Mouse (Mus musculus) frontal cortex, adult 2 months (tissue): Measurements from ENCODE around the gene Alox15. TPM values are rescaled to one million over a fixed set of nuclear protein-coding genes. Genes with fewer than 3 reads are reported as not detected.
"Not testable (repeated sequence)": the region's sequence is repeated elsewhere in the genome, so short reads cannot be mapped to it uniquely, and the experiment has no call there.

Experiments
- DNase-seq, 2 experiments: peaks; one replicate each; pipeline ENCODE4 v3.0.0; 2022; ENCODE audit warnings: low spot score in 1 of 2; ENCODE audit errors: extremely low spot score in 1 of 2
- polyA plus RNA-seq: library from polyadenylated mRNA; depleted of rRNA; stranded (reverse); fragments of >200 nt; gene quantifications from 2 replicates; pipeline ENCODE4 v1.2.3, GENCODE M21; 2012; rRNA removed

Gene Alox15
- 0.26 and 0.84 TPM in 2 replicates for polyA plus RNA-seq

DNA sequence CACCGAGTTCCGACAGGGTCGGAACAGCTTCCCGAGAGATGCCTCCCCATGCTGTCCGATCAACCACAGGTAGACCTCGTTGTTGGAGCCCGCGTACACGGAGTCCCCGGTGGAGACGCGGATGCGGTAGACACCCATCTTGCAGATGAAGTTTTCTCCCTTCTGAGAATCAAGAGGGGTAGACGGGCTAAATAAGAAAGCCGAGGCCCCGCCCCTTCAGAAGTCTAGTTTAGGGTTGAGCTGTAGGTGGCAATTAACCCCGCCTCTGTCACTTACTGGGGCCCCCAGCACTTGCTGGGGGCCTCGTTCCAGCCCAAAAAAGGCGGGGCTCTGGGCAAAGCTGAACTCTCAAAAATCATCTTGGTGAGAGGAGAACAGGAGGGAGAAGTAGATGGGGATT is at the start of gene Alox15:
Alox15 (minus strand) TSS at position 164 of the 400 bp plus-strand sequence.
- no peak for DNase-seq

DNA sequence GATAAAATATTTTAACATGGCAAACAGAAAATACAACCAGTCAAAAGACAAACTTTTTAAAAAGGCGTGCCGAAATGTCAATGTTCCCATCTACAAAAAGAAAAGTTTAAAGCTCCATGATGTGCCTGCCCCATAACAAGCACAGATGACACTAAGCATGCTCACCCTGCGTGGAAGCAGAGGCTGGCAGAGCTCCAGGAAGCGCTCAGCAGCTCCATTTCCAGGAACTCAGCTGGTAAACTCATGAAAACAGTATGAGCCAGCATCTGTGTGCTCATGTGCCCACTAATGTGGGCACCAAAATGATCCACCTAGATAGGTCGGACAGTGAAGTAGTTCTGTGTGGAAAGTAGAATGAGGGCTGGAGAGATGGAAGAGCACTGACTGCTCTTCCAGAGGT is 37.6 kb upstream of the Alox15 start:
- no peak for DNase-seq

DNA sequence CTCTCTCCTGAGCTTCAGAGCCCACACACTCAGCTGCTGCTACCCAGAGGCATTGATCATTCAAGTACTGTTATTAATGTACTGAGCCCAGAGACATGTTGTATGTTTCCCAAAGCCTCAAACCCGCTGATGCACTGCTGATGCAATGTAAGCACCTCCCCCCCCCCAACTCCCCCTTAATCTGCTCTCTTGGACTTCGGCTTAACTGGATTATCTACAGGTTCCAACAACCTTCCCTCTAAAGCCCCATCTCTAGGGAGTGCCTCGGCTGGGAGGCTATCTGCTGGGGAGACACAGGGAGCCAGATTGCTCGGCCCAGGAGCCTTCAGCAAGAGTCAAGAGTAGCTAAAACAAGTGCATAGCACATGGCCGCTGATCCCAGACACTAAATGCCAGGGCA is 35.6 kb upstream of the Alox15 start:
- DNase-seq = no peak

DNA sequence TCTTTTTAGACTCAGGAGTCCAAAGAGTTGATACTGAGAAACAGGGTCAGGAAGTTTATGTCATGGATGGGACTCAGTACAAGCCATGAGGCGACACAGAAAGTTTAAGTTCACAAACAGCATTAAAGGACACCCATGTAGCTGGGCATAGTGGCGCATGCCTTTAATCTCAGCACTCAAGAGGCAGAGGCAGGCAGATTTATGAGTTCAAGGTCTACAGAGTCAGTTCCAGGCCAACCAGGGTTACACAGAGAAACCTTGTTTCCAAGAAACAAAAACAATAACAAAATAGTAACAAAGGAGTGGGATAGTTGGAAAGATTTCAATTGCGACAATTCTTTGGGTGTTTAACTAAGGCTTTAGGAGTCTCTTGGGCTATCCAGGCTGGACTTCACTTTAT is 32.3 kb upstream of the Alox15 start:
- no peak for DNase-seq

DNA sequence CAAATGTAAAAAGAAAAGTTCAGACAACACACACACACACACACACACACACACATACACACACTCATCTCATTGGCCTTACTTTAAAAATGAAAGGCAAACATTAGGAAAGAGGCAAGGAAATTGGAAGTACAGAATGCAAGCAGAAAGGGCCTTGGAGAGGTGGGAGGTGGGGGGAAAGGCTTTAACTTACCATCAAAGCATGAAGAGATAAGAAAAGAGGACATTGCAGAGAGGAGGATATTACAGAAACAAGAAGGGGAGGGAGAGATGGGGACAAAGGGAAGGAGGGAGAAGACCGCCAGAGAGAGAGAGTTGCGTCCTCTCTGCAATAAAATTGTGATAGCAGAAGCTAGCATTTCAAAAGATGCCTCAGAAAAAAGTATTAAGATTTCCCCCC is 29.5 kb upstream of the Alox15 start:
- DNase-seq = no peak

DNA sequence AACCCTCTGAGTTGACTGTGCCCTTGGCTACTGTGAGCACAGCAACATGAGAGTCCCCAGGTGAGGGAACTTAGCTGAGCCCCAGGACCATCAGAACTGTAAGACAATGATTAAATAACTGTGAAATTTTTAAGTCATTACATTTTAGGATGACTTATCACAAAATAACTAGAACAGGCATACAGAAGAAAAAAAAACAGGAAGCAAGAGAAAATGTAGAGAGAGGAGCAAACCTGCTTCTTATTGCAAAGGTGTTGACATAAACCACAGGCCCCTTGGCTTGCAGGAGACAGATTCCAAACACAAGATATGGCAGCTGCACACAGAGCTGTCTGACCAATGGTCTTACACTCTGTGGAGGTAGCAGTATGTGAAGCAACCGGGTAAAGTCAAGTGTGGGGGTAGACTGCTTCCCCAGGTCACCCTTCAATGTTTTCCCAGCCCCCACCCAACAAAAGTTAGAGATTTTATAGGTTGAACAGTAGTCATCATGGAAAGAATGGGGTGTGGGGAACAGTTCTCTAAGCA is 28.7 kb upstream of the Alox15 start:
- no peak for DNase-seq

DNA sequence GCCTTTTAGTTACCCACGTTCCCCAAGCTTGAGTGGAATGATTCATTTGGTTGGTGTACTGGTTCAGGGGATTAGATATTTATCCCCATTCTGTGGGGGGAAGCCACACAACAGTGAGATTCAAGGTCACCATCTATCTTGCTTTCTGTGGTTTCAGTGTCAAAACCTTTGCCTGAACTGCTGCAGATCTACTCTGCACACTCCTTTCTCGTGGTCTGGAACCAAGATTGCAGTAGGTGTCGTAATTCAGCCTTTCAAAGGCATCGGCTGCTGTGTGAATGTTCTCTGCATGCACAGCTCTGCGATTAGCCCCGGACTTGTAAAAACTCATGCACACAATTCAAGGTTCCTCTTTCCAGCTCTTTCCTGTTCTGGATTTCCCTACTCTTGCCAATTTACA is 24.2 kb upstream of the Alox15 start:
- DNase-seq = no peak

DNA sequence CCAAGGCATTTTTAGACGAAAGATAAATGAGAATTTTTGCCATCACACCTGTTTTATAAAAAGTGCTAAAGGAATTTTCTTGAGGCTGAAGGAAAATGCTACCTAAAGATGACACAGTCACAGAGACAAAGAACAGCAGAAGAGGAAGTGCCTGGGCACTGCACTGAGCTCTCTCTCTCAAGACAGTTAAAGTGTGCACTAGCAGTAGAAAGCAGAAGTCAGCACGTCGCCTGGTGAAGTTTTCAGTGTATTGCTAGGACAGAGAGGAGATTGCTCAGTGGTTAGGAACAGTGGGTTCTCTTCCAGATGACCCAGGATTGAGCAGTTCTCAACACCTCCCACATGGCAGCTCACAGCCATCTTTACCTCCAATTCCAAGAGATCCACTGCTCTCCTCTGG is 22.5 kb upstream of the Alox15 start:
- no peak for DNase-seq

GRCm38 (mm10) chr11:70372849-70373557 is 21.2 kb upstream of the Alox15 start:
- no peak for DNase-seq

DNA sequence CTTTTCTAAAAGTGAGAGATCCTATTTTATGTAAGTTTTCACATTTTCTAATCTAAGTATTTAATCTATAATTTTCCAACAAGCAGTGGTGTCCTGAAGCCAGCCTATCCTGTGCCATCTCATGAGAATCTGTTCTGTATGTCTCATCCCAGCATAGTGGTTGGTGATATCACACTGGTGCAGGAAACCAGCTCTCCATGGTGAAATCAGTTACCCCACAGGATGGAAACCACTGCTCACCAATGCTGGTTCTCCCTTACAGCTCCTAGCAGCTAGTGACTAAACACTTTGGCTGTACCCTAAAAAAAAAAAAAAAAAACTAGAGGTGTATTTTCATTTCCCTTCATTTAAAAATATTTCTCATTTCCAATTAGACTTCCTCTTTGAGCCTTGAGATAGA is 20.6 kb upstream of the Alox15 start:
- DNase-seq = no peak

- not testable (repeated sequence) for DNase-seq
Observed at GRCm38 (mm10) chr11:70368626-70369025, 16.8 kb upstream of the Alox15 start.

DNA sequence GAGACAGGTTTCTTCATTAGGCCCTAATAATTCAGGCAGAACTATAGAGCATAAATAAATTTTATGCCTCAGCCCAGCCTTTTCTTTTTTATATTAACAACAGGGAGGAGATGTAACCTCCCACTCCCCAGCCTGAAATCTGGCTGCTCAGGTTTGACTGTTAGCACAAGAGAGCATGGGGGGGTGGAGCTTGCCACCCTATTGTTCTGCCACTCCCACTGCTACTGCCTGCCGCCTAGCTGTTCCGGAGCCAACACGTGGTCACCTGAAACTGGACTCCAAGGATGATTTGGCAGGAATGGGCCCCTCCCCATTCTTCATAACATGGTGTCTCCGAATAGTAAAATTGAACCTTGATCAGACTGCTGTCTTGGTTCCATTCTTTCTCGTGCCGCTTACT is 15.9 kb upstream of the Alox15 start:
- not testable (repeated sequence) for DNase-seq

GRCm38 (mm10) chr11:70348630-70349029 is 3.2 kb downstream of the Alox15 start:
- DNase-seq = no peak

GRCm38 (mm10) chr11:70347861-70348260 is 4.0 kb downstream of the Alox15 start:
- DNase-seq = no peak

- no peak for DNase-seq
Observed at GRCm38 (mm10) chr11:70345546-70345945, 6.3 kb downstream of the Alox15 start.

DNA sequence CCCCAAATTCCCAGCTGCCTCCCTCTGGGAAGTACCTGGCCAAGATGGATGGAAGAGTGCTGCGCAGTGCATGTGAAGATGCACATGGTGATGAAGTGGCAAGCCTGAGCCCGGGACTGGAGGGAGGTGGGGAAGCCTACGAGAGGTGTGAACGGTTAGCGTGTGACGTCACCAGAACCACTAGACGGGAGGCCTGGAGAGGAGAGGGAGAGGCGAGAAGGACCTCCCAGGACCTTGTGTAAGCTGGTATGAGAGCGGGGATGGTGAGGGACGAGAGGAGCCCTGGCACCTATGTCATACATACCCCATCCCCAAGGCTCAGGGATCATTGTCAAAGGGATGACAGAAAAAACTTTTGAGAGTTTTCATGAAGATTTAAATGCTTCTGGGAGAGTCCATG is 6.8 kb downstream of the Alox15 start:
- DNase-seq = no peak

DNA sequence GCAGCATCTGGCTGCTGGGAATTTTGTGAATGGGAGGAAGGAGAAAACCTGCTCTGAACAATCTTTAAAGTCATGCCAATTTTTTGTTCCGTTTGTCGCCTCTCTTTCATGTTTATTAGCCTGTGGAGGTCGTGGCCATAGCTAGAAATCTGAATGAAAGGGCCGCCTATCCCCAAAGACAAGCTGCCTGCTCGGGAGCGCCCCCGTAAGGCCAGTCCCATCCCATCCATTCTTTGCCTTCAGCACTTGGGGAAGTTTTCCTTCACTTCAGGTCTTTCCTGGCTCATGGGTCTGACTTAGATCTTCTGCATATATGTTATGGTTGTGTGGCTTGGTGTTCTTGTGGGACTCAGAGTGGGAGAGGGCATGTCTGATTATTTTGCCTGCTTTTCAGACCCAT is 12.3 kb downstream of the Alox15 start:
- DNase-seq = no peak

DNA sequence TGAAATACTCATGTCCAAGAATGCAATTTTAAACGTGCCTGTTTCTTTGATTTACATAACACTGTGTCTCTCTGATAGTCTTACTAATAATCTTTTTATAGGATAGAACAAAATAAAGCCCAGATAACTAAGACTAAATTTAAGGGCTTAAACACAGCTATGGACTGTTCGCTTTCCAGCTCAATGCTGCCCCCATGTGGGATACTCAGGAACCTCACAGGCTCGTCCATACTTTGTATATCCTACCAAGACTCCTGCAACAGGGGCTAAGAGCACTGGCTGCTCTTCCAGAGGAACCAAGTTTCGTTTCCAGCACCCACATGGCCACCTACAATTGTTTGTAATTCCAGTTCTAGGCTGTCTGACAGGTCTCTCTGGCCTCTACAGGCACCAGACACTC is 17.4 kb downstream of the Alox15 start:
- peak; percentile 4 to 82 for DNase-seq

GRCm38 (mm10) chr11:70324726-70325125 is 27.1 kb downstream of the Alox15 start:
- no peak for DNase-seq

- peak in 1 of 2 experiments; percentile 20 for DNase-seq
Observed at GRCm38 (mm10) chr11:70322528-70322927, 29.3 kb downstream of the Alox15 start, which contains the start of gene Alox12e. Gene Alox12e, minus strand, starts transcription at chr11:70322628.

GRCm38 (mm10) chr11:70321664-70322063 is 30.2 kb downstream of the Alox15 start:
- DNase-seq = peak in 1 of 2 experiments; percentile 35

- no peak for DNase-seq
Observed at GRCm38 (mm10) chr11:70319614-70320013, 32.2 kb downstream of the Alox15 start.
